ENCODE assay signal across 27 mouse cellular contexts in genomic region chr9:114656701-114657100, GRCm38 (mm10).
"Had no signal": no experiment of that assay in that cellular context is flagged by ENCODE, and none has a peak within 500 bp of the region (broad histone marks: within the 10 kb centered on the region; RNA-seq: fewer than 3 reads in every experiment).

No protein-coding gene starts in this region.

- H3K4me1 ChIP-seq: heart, embryonic 10.5 days; heart, embryonic 12.5 days; hindbrain, embryonic 12.5 days; intestine, embryonic 15.5 days; limb, embryonic 13.5 days; limb, embryonic 15.5 days; liver, embryonic 12.5 days had no signal

- H3K9ac ChIP-seq: heart, embryonic 12.5 days; hindbrain, embryonic 12.5 days; hindbrain, embryonic 14.5 days; intestine, embryonic 15.5 days; limb, embryonic 13.5 days; limb, embryonic 15.5 days; liver, embryonic 12.5 days; liver, embryonic 14.5 days had no signal

- H3K27me3 ChIP-seq: heart, embryonic 12.5 days; hindbrain, embryonic 12.5 days; intestine, embryonic 15.5 days; limb, embryonic 13.5 days; limb, embryonic 15.5 days; liver, embryonic 12.5 days had no signal

- H3K9me3 ChIP-seq: heart, embryonic 10.5 days; hindbrain, embryonic 12.5 days; intestine, embryonic 15.5 days; limb, embryonic 13.5 days; limb, embryonic 15.5 days; liver, embryonic 12.5 days had no signal

- ATAC-seq: hindbrain, embryonic 16.5 days; inflammation-experienced regulatory T-cells, adult 6 months; intestine, embryonic 15.5 days; intestine, postnatal 0 days; liver, embryonic 12.5 days had no signal

- H3K36me3 ChIP-seq: heart, embryonic 10.5 days; heart, embryonic 12.5 days; hindbrain, embryonic 10.5 days; hindbrain, embryonic 12.5 days; intestine, embryonic 15.5 days; limb, embryonic 13.5 days; limb, embryonic 15.5 days; liver, embryonic 12.5 days had no signal

- H3K4me3 ChIP-seq: gastrocnemius, adult 2 months; heart, adult 2 months; heart, embryonic 10.5 days; heart, embryonic 12.5 days; hindbrain, embryonic 10.5 days; hindbrain, embryonic 12.5 days; intestine, embryonic 15.5 days; layer of hippocampus, adult 2 months; left cerebral cortex, adult 2 months; limb, embryonic 13.5 days; limb, embryonic 15.5 days; liver, embryonic 12.5 days had no signal

- H3K27ac ChIP-seq: gastrocnemius, adult 2 months; heart, adult 2 months; heart, embryonic 10.5 days; hindbrain, embryonic 10.5 days; hindbrain, embryonic 12.5 days; hindbrain, embryonic 14.5 days; intestine, embryonic 15.5 days; kidney, postnatal 0 days; layer of hippocampus, adult 2 months; left cerebral cortex, adult 2 months; limb, embryonic 13.5 days; limb, embryonic 15.5 days; liver, embryonic 12.5 days; liver, embryonic 14.5 days had no signal

- DNase-seq: gastrocnemius, adult 2 months; gastrocnemius, postnatal 10 days; gastrocnemius, postnatal 25 days; heart, adult 11 months; heart, adult 2 months; heart, postnatal 10 days; heart, postnatal 4 days; kidney, adult 18-20 months; kidney, adult 8-10 months; kidney, postnatal 14 days; kidney, postnatal 36 days had no signal
